ENCODE assay signal across 9 mouse cellular contexts in genomic region chr19:47359166-47359931, GRCm38 (mm10).
A peak's percentile ranks its signal among the peaks of the same experiment; 100 is the strongest.
DNase-seq lines count a peak whose midpoint lies in the region; ATAC-seq lines count a peak whose summit lies in the region.
"Had no signal": no experiment of that assay in that cellular context is flagged by ENCODE, and none has a peak within 500 bp of the region (broad histone marks: within the 10 kb centered on the region; RNA-seq: fewer than 3 reads in every experiment).

No protein-coding gene starts in this region.

- H3K27me3 ChIP-seq in forebrain, embryonic 12.5 days = no peaks in the 10 kb centered on the region
- H3K27me3 ChIP-seq in forebrain, embryonic 15.5 days = no peaks in the 10 kb centered on the region
- peaks cover 4% of the 10 kb centered on the region; the same call in 1 of the 2 replicates for H3K27me3 ChIP-seq in midbrain, embryonic 12.5 days

- H3K9ac ChIP-seq in forebrain, embryonic 12.5 days = no peak overlapping the region
- no peak overlapping the region for H3K9ac ChIP-seq in forebrain, embryonic 15.5 days (replicated peaks)
- peak overlapping the region; percentile 35 for H3K9ac ChIP-seq in midbrain, embryonic 12.5 days (replicated peaks)

- 55% methylated on average over 15 of the region's 15 CpGs for WGBS in forebrain, embryonic 12.5 days
- WGBS in forebrain, embryonic 15.5 days = 56% methylated on average over 15 of the region's 15 CpGs
- 50% methylated on average over 15 of the region's 15 CpGs for WGBS in midbrain, embryonic 12.5 days

- 0 out of 2 replicates have a peak, but pooled peaks cover 2% of the 10 kb centered on the region for H3K36me3 ChIP-seq in forebrain, embryonic 12.5 days (replicated peaks)
- H3K36me3 ChIP-seq in forebrain, embryonic 15.5 days = no peaks in the 10 kb centered on the region
- H3K36me3 ChIP-seq in midbrain, embryonic 12.5 days = no peaks in the 10 kb centered on the region

- no peak for ATAC-seq in forebrain, embryonic 12.5 days (ENCODE audit: low FRiP score)
- ATAC-seq in forebrain, embryonic 15.5 days (replicated peaks) = no peak
- no peak for ATAC-seq in midbrain, embryonic 12.5 days (ENCODE audit: low FRiP score, low read depth)

- H3K4me1 ChIP-seq in forebrain, embryonic 12.5 days = peaks cover 27% of the 10 kb centered on the region
- H3K4me1 ChIP-seq in forebrain, embryonic 15.5 days = peaks cover 11% of the 10 kb centered on the region
- H3K4me1 ChIP-seq in midbrain, embryonic 12.5 days = peaks cover 17% of the 10 kb centered on the region

- peak overlapping the region; percentile 19 for H3K4me3 ChIP-seq in forebrain, embryonic 12.5 days (replicated peaks)
- no peak overlapping the region for H3K4me3 ChIP-seq in forebrain, embryonic 15.5 days
- peak overlapping the region; percentile 19; the same call in 1 of the 2 replicates for H3K4me3 ChIP-seq in midbrain, embryonic 12.5 days
- H3K4me3 ChIP-seq: myocyte had no signal

- DNase-seq in MEL-GATA-1-ER (ENCODE audit: extremely low read depth, low read depth) = peak; percentile 47
- peak; percentile 36 for DNase-seq in kidney, postnatal 14 days
- DNase-seq in gastrocnemius, postnatal 10 days = no peak
- no peak for DNase-seq in layer of hippocampus, adult 18-20 months (ENCODE audit: low spot score in 2 of 2)
- DNase-seq in adrenal gland, postnatal 25 days = no peak

- H3K27ac ChIP-seq in forebrain, embryonic 12.5 days = 0 out of 2 replicates have a peak overlapping the region, but pooled peaks have one; percentile 13
- no peak overlapping the region for H3K27ac ChIP-seq in forebrain, embryonic 15.5 days (replicated peaks)
- H3K27ac ChIP-seq in midbrain, embryonic 12.5 days (replicated peaks) = no peak overlapping the region

- no peaks in the 10 kb centered on the region for H3K9me3 ChIP-seq in forebrain, embryonic 12.5 days
- no peaks in the 10 kb centered on the region for H3K9me3 ChIP-seq in forebrain, embryonic 15.5 days
- H3K9me3 ChIP-seq in midbrain, embryonic 12.5 days = no peaks in the 10 kb centered on the region

- peak overlapping the region; percentile 25; the same call in 1 of the 2 replicates for H3K4me2 ChIP-seq in forebrain, embryonic 12.5 days
- H3K4me2 ChIP-seq in forebrain, embryonic 15.5 days (replicated peaks) = no peak overlapping the region
- H3K4me2 ChIP-seq in midbrain, embryonic 12.5 days (replicated peaks) = peak overlapping the region; percentile 16; the same call in 1 of the 2 replicates

Comparison
In these comparisons a context has a peak if more than half of its experiments do, and no peak if none do; other contexts are left out.
1. DNase-seq: peak in MEL-GATA-1-ER (single experiment) and kidney, postnatal 14 days (single experiment); none in gastrocnemius, postnatal 10 days (single experiment), layer of hippocampus, adult 18-20 months (0 of 2) and adrenal gland, postnatal 25 days (single experiment).